Mouse (Mus musculus) heart, postnatal 4 days (tissue): ENCODE results near the gene Tfb2m. TPM values are rescaled to one million over a fixed set of nuclear protein-coding genes. Genes with fewer than 3 reads are reported as not detected.
A peak's percentile ranks its signal among the peaks of the same experiment; 100 is the strongest.

Source experiments
- DNase-seq: peaks from one replicate; pipeline ENCODE4 v3.0.0; 2021
- total RNA-seq, 2 experiments: library from RNA; stranded (reverse); gene quantifications; 2 replicates each; pipeline ENCODE4 v1.2.3; 2021

Gene Tfb2m
- total RNA-seq, 2 experiments from 2014 or later, result 23.0 to 25.1 TPM

DNA sequence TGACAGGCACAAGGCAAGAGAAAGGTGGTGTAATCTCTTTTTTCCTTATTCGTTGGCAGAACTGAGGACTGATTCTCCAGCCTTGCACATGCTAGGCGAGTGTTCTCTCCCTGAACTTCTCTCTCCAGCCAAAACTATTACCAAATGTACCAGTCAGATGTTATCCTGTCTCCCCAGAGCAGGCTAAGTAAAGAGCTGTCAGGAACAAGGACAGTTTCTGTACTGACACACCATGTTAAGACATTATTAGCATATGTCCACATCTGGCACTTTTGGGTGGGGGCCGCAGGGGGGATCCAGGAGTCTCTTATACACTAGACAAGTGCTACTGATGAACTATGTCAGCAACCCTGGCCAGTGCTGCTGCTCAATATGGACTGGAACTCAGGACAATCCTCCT is 10.9 kb upstream of the Tfb2m start:
- no peak for DNase-seq

DNA sequence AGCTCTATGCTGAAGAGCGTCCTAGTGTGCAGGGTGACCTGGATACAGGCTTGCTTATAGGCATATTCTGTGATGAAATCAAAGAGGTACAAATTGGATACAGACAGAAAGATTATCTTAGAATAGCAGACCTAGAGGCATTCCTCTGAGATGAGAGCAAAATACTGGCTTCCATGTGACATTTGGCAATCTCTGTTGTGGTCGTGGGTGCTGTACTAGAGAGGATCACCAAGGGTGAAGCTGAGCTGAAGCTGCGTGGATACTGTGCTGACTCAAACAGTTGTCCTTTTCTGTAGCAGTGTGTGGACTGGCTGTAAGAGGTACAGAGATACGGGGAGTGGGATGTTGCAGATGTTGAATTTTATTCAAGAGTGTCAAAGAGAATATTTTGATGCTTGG is 7.9 kb upstream of the Tfb2m start:
- DNase-seq, result no peak

DNA sequence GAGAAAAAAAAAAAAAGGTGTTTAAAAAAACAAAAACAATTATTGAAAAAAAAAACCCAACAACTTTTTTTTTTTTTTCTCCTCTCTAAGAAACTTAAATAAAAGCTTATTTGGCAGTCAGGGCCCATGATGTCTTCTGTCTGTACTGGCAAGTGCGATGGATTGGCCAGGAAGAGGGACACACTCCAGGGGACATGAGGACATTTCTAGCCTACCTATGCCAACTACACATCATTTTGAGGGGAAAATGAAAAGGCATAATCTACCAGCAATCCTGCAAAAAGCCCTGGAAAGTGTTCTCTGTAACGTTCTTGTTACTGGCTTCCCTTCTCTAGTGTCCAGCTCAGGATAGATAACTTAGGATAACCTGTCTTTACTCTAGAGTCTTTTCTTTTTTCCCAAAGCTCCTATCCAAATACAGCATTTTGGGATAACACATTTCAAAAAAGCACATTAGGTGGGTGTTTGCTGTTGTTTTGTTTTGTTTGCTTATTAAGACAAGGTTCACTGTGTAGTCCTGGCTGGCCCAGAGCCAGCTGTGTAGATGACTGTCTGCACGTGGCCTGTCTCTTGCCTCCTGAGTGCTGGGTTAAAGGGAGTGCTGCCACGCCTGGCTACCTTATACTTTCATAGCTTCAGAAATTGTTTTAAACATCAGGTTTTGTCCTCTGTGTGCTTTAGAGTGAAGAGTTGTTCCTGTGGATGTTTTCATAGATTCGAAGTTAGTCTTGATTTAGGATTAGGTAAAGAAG is 7.3 kb upstream of the Tfb2m start:
- no peak for DNase-seq

DNA sequence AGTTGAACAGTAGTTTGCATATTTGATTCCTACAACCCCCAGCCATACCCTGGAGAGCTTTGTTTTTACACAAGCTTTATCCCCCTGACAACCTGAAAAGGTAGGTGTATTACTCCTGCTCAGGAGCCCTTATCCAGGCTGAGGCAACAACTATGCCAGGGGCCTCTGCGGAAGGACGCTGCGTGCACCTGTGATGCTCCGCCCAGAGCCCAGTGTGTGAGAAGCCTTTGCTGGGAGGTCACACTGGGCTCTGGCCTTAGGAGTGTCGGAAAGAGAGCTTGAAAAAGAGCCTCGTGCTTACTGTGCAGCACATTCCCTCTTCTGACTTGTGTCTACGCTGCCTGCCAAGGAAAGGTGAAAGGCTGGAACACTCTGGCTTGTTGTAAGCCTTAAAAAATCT is 6.7 kb upstream of the Tfb2m start:
- DNase-seq, result no peak

DNA sequence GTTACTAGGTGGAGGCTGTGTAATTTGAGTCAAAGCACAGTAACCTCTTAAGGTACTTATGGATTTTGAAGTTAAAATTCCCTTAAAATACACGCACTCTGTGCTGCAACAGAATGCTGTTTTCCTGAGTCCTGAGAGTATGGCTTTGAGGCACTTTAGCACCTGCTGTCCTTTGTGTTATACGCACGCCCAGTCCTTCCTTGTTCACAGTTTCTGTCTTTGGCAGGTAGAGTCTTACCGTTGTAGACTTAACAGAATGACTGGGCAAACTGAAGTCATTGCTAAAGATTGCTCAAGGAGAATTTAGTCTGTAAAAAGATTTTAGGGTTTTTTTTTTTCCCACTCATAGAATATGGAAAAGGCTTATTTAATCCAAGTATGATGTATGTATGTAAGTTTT is 5.9 kb upstream of the Tfb2m start:
- DNase-seq, result no peak

DNA sequence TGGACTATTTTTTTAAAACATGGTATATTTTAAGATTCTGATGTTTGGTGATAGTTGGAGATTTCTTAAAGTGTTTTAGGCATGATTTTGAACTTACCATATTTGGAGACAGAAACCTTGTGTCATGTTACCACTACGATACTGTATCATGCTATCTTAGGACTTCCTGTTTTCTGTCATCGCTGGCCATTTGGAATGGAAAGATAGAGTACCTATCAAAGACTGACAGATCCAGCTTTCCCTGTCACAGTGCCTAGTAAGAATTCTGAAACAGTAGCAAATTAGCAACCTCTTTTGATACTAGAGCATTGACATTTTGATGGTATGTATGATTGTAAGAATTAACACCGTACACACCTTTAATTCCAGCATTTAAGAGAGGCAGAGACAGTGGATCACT is 5.3 kb upstream of the Tfb2m start:
- DNase-seq, result no peak

DNA sequence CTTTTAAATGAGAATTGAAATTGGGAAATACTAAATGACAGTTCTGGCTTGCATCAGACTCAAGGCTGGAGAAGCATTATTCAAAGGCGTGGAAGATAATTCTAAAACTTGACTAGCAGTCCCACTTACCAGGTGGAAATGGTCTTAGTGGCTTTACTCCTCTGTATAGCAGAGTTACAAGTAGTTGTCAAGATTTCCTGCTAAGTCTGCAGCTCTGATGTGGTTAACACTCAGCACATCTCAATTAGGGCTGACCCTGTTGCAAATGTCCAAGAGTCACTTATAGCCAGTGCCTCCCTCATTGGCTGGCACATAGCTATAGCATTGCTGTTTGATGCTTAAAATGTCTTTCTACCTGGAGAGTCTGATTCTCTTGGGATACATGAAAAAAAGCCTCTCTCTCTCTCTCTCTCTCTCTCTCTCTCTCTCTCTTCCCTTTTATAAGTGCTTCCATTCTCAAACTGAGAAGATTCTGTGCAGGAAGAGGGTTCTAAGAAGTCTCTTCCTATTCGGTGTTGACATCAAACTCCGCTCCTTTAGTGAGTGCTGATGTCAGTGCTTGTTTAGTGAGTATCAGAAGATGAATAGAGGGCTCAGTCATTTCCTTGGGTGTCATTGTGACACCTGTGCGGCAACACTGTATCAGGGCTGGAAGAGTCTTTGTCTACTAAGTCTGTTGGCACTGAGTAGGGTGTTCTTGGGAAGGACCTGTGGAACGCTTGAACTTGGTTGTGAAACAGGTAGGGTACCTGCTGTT is 3.1 kb upstream of the Tfb2m start:
- no peak for DNase-seq

DNA sequence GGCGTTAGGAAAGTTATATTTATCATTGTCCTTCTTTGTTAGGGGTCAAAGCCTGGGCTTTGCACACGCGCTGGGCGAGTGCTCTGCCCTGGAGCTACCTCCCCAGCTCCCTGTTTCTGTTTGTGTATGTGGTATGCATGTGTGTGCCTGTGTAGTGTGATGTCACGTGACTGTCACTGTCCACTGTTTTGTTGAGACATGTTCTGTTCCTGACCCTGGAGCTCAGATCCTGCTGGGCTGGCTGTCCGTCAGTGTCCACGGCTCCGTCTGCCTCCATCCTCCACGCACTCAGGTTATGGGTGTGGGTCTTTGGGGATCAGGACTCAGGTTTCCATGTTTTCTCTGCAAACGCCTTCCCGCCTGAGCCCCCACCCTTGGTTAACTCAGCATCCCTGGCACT is 2.2 kb upstream of the Tfb2m start:
- no peak for DNase-seq

DNA sequence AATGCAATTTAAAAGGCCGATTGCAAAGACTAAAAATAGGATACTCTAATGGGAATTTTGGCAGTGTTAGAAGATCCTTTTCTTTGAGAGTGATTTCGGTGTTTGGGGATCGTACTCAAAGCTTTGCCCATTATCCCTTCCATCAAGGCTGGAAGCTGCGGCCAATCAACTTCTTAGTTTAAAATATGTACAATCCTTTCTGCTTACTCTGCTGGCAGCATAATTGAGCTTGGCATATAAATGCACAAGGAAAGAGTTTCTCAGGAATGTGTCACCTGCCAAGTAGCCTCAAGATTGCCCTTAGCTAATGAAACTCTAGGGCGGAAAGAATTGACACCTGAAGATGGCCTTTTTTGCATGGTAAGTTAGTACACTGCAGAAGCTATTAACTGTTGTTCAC is 1.1 kb upstream of the Tfb2m start:
- no peak for DNase-seq

DNA sequence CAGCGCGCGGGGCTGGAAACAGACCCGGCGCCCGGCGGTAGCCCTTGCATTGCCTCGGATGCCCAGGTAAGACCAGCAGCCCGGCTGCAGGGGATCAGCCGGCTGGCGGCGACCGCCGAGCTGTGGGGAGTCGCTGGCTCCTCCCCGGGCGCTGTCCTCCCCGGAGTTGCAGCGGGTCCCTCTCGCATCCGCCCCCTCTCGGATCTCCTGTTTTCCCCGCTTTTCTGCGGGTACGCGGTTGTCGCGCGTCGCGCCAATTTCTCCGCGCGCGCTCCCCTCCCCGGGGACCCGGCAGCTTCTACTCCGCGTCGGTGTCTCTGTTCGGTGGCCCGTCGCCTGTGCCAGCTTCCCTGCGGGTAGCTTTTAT is 467 bp upstream of the Tfb2m start:
- no peak for DNase-seq

DNA sequence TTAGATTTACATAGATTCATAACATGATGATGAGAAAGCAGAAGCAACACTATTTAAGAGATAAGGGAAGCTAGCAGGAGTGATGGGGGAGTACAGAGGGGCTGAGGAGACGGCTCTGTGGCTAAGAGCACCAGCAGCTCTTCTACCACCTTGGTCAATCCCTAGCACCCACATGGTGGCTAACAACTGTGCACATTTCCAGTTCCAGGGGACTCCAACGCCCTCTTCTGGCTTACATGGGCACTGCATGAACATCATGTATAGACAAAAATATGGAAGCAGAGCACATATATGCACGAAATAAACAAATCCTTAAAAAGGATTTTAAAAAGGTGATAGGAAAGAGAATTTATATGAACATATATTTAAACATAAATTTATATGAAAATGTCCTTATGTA is 4.6 kb downstream of the Tfb2m start:
- no peak for DNase-seq

DNA sequence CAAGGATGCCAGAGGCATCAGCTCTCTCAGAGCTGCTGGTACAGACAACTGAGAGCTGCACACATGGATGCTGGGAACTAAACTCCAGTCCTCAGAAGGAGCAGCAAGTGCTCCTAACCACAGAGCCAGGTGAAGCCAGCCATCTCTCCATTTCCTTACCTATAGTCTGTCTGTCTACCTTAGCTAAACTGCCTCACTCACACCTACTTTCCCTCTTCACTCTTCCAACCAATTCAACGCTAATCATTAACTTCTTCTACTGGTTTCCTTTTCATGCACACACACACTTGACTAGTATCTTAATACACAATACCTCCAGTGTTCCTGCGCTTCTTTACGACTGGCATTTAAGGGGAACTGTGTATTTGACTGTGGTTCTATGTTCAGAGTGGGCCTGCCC is 6.2 kb downstream of the Tfb2m start:
- DNase-seq, result no peak

DNA sequence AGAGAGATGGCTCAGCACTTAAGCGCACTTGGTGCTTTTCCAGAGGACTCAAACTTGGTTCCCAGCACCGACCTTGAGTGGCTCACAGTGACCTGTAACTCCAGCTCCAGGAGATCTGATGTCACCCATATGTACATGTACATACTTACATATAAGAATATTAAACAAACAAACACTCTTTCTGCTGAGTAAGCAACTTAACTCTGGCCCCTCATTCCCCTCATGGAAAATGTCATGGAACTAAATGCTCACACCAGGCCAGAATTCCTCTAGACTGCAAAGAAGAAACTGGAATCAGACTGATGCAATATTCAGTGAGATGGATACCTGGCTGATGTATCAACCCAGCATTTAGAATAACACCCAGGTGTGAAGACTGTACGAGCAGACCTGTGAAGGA is 7.0 kb downstream of the Tfb2m start:
- DNase-seq, result no peak

DNA sequence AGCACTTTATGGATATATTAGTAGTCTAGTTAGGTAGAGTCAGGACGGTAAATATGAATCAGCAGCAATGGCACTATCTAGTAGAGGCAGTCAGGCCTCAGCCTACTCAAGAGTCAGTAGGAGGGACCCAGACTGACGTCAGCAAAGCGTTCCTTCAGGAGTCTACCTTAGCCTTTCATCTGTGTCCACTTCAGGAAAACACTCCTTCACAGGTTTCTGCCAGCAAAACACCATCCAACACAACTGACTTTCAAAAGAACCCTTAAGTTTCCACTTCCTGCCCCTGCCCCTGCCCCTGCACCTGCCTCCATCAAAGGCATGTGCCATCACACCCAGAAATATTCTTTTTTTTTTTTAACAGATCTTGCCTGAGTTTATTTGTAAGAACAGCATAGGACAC is 26.2 kb downstream of the Tfb2m start:
- no peak for DNase-seq

DNA sequence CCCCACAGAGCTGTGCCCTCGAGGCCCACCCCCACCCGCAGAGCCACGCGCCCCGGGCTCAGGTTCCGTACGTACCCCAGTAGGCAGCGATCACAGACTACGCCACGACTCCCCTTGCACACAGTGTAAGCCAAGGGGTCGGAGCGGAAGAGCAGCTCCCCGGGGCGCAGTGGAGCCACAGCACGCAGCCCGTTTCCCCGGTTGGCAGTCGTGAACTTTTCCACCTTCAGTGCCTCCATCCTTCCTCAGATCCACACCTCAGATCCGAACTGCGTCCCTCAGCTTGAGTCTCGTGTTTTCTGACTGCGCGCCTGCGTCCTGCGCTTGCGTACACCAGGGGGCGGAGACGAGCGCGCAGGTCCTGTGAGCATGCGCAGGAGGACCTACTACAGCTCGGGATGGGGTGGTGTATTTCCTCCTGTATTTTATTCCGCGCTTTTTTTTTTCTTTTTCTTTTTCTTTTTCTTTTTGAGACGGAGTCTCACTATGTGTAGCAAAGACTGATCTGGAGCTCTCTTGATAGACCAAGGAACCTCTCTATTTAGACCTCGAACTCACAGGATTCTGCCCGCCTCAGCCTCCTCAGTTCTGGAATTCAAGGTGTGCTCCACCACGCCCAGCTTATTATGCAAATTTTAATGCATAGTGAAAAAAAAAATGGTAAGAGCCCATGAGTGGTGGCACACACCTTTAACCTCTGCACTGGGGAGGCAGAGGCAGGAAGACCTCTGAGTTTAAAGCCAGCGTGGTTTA is 28.2 kb downstream of the Tfb2m start, which contains the start of gene Smyd3:
TSS of gene Smyd3 (minus strand) at position 329 of the 753 bp plus-strand sequence.
- DNase-seq, result peak; percentile 86

DNA sequence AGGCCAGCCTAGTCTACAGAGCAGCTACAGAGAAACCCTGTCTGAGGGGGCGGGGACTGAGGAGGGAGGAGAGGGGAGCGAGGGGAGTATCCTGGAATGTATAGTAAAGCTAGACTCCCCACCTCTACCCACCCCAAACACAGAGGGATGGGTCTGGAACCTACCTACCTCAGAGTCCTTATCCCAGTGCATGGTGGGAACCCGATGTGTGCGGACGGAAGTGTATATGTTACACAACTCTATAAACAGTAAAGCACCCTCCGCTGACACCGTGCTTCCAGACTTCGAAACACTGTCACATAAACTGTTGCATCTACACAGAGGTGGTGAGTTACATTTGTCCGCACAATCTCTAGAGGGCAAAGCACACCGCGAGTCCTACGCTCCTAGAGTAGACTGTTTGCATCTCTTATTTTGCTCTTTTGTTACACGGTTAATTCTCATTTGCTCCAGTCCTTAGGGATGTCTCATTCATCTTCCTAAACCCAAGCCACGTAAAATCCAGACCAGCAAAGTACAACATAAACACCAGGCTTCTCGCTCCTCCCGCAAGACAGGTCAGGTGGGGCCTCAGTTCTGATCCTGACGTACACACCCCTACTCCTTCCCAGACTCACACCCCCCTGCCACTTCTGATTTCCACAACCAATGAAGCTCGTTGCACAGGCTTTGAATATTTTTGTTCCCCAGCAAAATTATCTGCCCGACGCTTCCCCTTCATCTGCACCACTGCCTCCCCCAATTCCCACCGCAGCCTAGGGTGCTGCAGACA is 28.9 kb downstream of the Tfb2m start:
- DNase-seq, result no peak

DNA sequence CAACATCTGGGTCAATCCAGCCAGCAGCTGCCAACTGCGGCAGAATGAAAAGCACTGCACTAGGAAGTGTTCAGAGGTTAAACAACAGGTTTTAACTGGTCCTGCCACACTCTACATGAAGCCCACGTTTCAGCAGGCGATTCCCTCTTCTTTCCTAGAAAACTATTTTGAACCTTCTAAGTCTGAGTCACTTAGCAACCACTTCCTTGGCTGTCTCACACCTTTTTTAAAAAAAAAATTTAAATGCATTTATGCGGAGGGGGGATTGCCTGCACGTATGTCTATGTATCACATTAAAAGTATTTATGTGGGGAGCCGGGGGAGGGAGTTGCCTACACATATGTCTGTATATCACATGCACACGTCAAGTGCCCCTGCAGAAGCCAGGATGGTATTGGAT is 34.2 kb downstream of the Tfb2m start:
- DNase-seq, result no peak

DNA sequence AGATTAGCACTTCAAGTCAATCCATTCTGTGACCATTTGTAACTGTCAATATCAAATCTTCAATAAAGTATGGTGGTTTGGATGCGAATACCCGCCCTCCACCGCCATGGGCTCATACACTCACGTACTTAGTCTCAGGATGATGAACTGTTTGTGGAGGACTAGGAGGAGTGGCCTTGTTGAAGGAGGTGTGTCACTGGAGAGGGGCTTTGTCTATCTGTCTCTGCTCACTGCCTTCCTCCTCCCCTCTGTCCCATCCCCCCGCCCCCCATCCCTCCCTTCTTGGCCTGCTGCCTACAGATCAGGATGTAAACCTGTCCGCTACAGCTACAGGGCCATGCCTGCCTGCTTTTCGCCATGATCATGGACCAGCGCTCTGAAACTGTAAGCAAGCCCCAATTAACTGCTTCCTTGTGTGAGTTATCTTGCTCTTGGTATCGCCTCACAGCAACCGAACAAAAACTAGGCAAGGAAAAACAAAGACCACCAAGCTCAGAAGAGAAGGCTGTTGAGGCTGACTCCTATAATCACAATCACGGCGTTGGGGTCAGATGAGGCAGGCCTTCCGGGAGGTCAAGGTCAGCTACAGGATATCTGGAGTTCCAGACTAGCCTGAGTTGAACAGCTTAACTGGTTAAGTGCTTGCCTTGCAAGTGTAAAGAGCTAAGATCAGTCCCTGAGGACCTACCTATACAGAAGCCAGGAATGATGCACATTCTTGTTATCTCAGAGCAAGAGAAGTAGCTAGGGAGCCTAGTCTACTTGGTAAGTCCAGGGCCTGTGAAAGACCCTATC is 35.3 kb downstream of the Tfb2m start:
- DNase-seq, result no peak

DNA sequence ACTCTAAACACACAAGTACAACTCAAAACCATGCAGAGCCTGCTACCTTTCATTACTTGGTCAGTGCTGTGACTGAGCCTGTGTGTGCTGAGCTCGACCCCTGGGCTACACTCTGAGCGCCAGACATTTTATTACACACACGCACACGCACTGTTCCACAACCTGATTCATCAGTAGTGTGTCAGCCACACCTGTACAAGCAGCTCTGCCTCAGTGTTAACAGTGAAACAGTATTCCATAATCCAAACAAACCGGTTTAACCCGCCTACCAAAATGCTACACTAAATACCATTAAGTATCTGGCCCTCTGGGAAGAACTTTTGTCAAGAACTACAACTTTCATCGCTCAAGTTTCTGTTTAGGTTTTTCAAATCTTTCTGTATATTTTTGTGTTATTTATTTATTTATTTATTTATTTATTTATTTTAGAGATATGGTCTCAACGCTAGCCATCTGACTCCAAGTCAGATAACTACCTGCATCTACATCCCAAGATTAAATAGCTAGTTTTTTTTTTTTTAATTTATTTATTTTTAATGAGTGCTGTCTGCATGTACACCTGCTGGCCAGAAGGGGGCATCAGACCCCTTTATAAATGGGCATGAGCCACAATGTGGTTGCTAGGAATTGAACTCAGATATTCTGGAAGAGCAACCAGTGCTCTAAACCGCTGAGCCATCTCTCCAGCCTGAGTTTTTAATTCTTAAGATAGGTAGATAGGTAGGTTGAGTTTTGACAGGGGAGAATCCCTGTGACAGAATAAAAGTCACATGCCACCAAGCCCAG is 39.3 kb downstream of the Tfb2m start:
- DNase-seq, result peak; percentile 38

DNA sequence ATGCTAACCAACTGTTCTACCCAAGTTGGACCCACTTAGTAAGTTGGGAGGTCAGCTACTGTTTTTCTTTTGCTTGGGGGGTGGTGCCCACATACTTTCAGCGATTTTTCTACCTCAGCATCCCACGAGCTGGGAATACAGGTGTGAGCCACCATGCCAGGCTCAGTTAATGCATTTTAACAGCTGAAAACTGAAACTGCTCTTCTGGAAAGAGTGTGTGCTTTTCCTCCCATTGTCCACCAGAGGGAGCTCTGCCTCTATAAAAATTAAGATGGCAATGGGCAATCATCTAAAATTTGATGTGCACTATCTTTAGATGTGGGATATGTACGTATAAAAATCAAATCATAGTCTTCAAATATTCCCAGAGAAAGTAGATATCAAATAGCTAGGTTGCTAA is 43.5 kb downstream of the Tfb2m start:
- DNase-seq, result no peak

DNA sequence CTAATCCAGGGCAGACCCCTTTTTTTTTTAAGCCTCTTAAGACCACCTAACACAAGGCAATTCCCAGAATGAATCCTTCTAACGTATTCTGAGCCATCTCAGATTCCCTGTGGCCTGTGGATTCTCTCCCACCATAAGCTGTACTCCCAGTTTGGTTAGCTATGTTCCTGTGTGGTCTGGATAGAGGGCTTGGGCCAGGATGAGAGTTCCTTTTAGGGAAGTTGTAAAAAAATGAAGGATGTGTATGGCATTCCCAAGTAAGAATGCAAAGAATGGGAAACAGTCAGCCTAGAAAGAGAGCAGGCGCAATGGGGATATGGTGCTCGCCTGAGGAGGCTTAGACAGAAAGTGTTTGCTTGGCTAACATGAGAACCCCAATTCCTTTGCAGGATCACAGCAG is 46.8 kb downstream of the Tfb2m start:
- DNase-seq, result no peak
